Mouse (Mus musculus) embryonic facial prominence, embryonic 15.5 days (tissue): ENCODE data around the gene Neurog3. TPM values are rescaled to one million over a fixed set of nuclear protein-coding genes. Genes with fewer than 3 reads are reported as not detected.

ENCODE experiments used
- ATAC-seq: fragments of 200-750 bp; cut with Nextera tagmentation; 2 replicates; pipeline ENCODE4 v1.8.0; 2017; ENCODE audit warnings: low read depth, moderate TSS enrichment; ENCODE audit not compliant: insufficient number of reproducible peaks, low FRiP score, low TSS enrichment
- H3K27ac ChIP-seq: fragments of 300-500 bp; sonication (generic); replicated peaks from 2 replicates; pipeline ENCODE4 v1.5.1; 2015; ENCODE audit warnings: mild to moderate bottlenecking, inconsistent platforms
- H3K27me3 ChIP-seq: fragments of 300-500 bp; sonication (generic); 2 replicates; pipeline ENCODE4 v1.6.1; 2015; ENCODE audit warnings: inconsistent platforms
- H3K36me3 ChIP-seq: fragments of 300-500 bp; sonication (generic); 2 replicates; pipeline ENCODE4 v1.6.1; 2015; ENCODE audit warnings: mild to moderate bottlenecking, inconsistent platforms
- H3K4me1 ChIP-seq: fragments of 300-500 bp; sonication (generic); 2 replicates; pipeline ENCODE4 v1.6.1; 2015; ENCODE audit warnings: inconsistent platforms
- H3K4me2 ChIP-seq: fragments of 300-500 bp; sonication (generic); replicated peaks from 2 replicates; pipeline ENCODE4 v1.6.1; 2015; ENCODE audit warnings: mild to moderate bottlenecking, inconsistent platforms
- H3K4me3 ChIP-seq: fragments of 300-500 bp; sonication (generic); replicated peaks from 2 replicates; pipeline ENCODE4 v1.5.1; 2015; ENCODE audit warnings: mild to moderate bottlenecking, inconsistent platforms
- H3K9ac ChIP-seq: fragments of 300-500 bp; sonication (generic); 2 replicates; pipeline ENCODE4 v1.6.1; 2015; ENCODE audit warnings: inconsistent platforms
- H3K9me3 ChIP-seq: fragments of 300-500 bp; sonication (generic); replicated peaks from 2 replicates; pipeline ENCODE4 v1.6.1; 2016; ENCODE audit warnings: inconsistent platforms
- WGBS: fragments of 180-500 bp; shearing (Covaris S2); methylation state at CpG from one replicate; pipeline ENCODE4 v1.1.7; 2015; 5-methylcytosine and 5-hydroxymethylcytosine counted together
- polyA plus RNA-seq: library from polyadenylated mRNA; unstranded; fragments of >200 nt; fragmentation: Nextera tagmentation; extraction: Ambion mirVana; gene quantifications from 2 replicates; pipeline ENCODE4 v1.2.1, GENCODE M21; 2015

Neurog3 gene
- polyA plus RNA-seq, 1 experiment from 2014 or later, result not detected

DNA sequence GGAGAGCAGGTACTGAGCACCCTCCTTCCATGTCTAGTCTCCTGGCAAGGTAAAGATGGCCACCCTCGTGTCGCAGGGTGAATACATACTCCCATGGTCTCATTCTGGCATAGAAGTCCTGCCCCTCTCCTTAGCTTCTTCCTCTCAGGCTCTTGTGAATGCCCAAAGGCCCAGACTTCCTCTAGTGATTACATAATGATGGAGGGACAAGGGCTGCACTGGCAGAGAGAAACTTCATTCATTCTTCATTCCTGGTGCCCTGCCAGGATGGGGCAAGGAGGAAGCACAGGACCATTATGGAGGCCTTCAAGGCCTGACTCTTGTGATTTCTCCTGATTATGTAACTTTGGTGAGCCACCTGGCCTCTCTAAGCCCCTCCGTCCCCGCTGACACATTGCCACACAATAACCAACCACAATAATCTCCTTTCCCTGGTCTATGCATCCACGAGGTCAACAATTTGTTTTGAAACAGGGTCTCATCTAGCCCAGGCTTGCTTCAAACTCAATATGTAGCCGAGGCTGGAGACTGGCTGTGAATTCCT is 49.7 kb downstream of the Neurog3 start:
- Histone ChIP-seq H3K9ac (no peak overlapping the region), H3K4me2 (no peak overlapping the region), H3K4me1 (no peaks in the 10 kb centered on the region), H3K4me3 (no peak overlapping the region), H3K9me3 (no peaks in the 10 kb centered on the region), H3K36me3 (no peaks in the 10 kb centered on the region), H3K27ac (no peak overlapping the region), H3K27me3 (no peaks in the 10 kb centered on the region)
- WGBS, result 68% methylated on average over 6 of the region's 6 CpGs
- ATAC-seq, result no peak

DNA sequence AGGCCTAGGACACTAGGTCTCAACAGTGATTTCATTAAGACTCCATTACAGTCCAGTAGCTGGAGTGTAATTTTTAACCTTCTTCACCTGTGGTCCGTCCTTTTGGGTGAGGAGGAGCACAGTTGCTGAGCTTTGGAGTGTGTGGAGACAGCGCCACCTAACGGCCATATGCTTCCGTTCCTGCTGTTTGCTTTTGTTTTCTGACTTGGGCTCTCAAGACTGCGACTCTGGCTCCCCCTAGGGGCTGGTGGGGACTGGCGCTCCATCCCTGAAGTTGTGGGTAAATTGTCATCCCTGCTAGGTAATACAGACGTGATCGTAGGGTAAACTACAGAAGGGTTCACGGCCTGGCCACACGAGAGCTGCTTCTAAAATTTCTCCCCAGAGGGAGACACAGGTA is 50.2 kb downstream of the Neurog3 start:
- H3K27me3 ChIP-seq, result no peaks in the 10 kb centered on the region
- no peaks in the 10 kb centered on the region for H3K9me3 ChIP-seq
- no peak for ATAC-seq
- H3K9ac ChIP-seq, result no peak overlapping the region
- H3K27ac ChIP-seq, result no peak overlapping the region
- no peaks in the 10 kb centered on the region for H3K36me3 ChIP-seq
- WGBS, result 1% methylated on average over 10 of the region's 10 CpGs
- no peak overlapping the region for H3K4me2 ChIP-seq
- no peak overlapping the region for H3K4me3 ChIP-seq
- H3K4me1 ChIP-seq, result no peaks in the 10 kb centered on the region

Other genes starting within 250 kb of the Neurog3 start
- gene Col13a1, start 154.0 kb upstream of the Neurog3 start, polyA plus RNA-seq, result 13.1 and 17.2 TPM in 2 replicates
- 20.2 and 21.5 TPM in 2 replicates for gene Fam241b, start 10.8 kb downstream of the Neurog3 start, polyA plus RNA-seq
- gene Tspan15, start 98.2 kb downstream of the Neurog3 start, polyA plus RNA-seq, result 15.8 and 17.0 TPM in 2 replicates
- gene Tacr2, start 119.3 kb downstream of the Neurog3 start, polyA plus RNA-seq, result not detected in 2 replicates
- 39.4 and 40.9 TPM in 2 replicates for gene Hk1, start 246.8 kb downstream of the Neurog3 start, polyA plus RNA-seq